Mouse (Mus musculus): Measurements from ENCODE around the gene Nup98. TPM values are rescaled to one million over a fixed set of nuclear protein-coding genes. Genes with fewer than 3 reads are reported as not detected.

Gene Nup98
- total RNA-seq, 4 experiments from 2014 or later, result 41.6 to 49.2 (median 45.3) TPM

DNA sequence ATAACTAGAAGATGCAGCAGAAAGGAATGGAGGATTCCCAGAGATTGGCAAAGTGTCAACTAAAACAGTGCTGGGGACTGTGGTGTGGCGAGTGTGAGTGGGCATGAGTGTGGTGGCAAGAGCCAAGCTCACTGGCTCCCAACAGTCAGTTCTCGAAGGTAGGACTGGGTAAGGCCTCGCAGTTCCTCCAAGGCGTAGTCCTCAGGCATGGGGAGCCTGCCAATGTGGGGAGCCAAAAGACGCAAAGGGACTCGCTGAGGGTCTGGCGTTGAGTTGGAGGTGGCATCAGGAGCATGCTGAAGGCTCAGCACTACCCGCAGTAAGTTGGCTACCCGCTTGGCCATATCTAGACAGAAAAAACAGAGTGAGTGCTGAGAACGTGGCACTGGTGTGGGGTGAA lies 89.7 kb downstream of the Nup98 start:
- DNase-seq (ENCODE audit: low spot score in 2 of 2), result no peak

DNA sequence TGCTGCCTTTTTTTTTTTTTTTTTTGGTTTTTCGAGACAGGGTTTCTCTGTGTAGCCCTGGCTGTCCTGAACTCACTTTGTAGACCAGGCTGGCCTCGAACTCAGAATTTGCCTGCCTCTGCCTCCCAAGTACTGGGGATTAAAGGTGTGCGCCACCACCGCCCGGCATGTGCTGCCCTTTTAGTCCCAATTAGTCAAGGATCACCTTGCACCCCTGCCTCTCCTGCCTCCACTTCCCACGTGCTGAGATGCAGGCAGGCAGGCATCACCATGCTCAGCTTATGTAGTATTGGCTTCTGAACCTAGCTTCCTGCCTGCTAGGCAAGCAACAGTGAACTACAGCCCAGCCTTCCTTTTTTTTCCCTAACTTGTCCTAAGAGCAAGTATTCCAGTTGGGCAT lies 92.6 kb downstream of the Nup98 start:
- no peak for DNase-seq (ENCODE audit: low spot score in 2 of 2)

DNA sequence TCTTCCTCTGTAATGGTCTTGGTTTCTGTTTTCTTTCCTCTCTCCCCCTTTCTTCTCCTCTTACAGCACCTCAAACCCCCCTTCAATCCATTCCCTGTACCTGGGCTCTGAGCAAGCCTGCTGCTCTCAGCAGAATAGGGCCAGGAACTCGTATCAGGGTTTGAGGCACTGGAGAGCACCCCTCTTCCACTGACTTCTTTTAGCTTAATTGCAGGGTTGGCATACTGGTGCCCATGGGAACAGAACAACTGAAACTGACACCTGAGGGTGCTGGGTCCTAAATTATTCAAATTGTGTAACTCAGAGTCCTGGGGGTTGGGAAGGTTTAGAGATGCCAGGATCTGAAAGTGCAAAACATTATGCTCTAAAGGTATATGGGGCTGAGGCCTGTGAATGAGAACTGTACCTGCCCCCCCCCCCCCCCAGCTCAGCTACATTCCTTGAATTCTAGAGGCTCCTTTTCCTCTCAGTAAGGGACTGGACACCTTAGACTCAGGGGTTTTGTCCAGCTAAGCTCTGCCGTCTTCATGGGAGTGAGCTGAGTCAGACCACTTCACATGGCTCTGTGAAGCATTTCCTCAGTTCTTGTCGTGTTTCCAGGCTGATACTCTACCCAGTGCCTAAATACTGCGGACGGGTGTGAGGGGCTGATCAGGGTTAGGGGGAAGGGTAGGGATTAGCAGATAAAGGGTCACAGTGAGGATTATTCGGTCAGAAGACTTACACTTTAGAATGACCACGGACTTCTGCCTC lies 93.2 kb downstream of the Nup98 start, which contains the start of gene Chrna10:
Gene Chrna10, minus strand, starts transcription at position 250 of the 753 bp plus-strand sequence.
- DNase-seq (ENCODE audit: low spot score in 2 of 2), result no peak

DNA sequence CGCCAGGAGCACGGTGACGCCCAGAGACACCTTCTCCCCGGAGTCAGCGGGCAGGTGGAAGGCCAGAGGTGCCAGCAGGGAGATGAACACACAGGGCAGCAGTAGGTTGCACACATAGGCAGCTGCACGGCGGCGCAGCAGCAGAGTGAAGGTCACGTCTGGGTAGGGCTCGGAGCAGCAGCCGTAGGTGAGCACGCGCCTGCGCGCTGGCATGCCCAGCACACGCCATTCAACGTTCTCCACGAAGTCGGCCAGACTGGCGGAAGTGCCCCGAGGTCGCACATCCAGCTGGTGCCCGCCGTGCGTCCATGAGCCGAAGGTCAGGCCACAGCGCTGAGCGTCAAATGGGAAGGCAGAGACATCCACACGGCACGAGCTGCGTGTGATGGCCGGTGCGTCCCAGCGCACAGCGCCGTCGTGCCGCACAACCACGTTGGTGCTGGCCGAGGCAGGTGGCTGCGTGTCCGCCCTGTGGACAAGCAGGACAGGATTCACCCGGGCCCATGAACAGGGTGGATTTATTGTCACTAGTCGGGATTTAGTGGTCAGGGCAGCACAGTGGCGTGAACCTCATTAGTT lies 96.7 kb downstream of the Nup98 start:
- no peak for DNase-seq (ENCODE audit: low spot score in 2 of 2)

DNA sequence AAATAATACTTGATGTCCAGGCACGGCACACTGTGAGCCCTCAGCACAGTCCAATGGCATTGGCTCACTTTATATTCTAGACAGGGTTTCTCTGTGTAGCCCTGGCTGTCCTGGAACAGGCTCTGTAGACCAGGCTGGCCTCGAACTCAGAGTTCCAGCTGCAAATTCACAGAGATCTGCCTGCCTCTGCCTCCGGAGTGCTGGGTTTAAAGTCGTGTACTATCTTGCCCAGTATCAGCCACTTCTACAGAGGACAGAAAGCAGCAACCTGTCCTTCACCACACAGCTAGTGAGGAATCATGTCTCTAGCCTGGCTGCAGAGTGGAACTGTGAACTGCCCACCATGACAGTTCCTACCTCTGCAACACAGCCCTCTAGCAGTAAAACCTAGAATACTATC lies 100.2 kb downstream of the Nup98 start:
- no peak for DNase-seq (ENCODE audit: low spot score in 2 of 2)

DNA sequence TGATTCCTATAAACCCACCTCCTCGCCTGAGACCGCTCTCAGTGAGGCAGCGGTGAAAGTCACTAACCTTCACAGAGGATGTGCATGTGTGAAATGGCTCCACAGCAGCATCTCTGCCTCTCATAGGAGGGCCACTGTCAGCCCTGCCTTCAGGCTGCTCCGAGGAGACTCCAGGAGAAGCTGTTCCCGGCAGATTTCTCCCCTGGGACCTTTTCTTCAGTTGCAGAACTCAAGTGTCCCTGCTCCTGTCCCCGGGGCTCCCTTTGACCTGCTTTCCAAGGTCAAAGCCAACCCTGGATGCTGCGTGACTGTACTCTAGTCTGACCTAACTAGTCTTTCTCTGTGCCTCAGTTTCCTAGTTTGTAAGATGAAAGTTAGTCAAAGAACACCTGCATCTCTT lies 100.8 kb downstream of the Nup98 start, which contains the start of gene Art5:
Gene Art5, minus strand, starts transcription at position 319 of the 400 bp plus-strand sequence.
- DNase-seq (ENCODE audit: low spot score in 2 of 2), result no peak

DNA sequence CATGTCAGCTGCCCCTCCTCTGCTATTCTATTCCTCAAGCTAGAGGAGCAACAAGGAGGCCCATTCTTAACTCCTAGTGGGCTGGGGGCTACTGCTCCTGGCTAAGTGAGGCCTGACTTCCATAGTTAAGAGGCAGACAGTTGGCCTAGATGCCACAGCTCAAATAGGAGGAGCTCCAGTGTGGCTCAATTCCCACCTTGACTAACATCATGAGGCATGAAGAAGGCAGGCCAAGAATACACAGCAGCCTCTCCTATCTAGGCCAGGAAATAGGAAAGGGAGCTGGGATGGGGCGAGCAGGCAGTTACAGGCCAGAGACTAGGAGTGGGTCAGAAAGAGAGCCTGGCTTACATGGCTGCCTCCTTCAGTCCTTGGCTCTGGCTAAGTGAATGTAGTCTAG lies 101.8 kb downstream of the Nup98 start:
- DNase-seq (ENCODE audit: low spot score in 2 of 2), result no peak

DNA sequence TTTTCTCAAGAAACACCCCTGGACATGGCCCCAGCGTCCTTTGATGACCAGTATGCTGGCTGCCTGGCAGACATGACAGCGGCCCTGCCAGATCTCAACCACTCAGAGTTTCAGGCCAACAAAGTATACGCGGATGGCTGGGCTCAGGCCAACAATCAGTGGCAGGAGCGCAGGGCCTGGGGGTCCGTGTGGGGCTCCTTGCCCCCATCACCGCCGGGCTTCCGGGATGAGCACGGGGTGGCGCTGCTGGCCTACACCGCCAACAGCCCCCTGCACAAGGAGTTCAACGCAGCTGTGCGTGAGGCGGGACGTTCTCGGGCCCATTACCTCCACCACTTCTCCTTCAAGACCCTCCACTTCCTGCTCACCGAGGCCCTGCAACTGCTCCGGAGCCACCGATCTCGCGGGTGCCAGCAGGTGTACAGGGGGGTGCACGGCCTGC lies 103.3 kb downstream of the Nup98 start:
- DNase-seq (ENCODE audit: low spot score in 2 of 2), result no peak

DNA sequence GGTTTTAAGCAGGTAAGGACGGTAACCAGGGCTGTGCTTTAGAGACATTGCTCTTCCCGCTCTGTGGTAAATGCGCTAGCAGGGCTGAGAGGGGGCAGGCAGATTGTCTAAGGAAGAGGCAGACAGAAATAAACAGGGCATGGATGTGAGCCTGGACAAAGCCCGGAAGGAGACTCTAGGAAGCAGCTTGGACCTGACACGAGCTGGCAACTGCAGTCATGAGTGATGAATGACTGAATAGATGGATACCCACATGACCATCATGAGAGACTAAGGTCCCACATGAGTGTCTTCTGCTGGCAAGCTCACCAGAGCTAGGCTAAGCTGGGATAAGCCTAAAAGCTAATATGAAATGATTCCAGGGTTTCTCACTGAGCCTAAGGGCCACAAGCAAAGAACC lies 105.8 kb downstream of the Nup98 start:
- no peak for DNase-seq (ENCODE audit: low spot score in 2 of 2)

DNA sequence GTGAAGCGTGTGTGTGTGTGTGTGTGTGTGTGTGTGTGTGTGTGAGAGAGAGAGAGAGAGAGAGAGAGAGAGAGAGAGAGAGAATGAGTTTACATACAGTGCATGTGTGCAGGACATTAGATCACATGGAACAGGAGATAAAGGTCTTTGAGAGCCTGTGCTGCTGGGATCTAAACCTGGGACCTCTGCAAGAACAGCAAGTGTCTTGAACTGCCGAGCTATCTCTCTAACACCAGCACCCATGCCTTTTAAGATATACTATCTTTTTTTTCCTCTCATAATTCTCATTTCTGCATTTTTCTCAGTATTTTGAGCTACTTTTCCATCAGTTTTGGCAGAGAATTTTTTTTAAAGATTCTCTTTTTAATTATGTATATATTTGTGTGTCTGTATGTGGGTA lies 106.4 kb downstream of the Nup98 start:
- no peak for DNase-seq (ENCODE audit: low spot score in 2 of 2)

DNA sequence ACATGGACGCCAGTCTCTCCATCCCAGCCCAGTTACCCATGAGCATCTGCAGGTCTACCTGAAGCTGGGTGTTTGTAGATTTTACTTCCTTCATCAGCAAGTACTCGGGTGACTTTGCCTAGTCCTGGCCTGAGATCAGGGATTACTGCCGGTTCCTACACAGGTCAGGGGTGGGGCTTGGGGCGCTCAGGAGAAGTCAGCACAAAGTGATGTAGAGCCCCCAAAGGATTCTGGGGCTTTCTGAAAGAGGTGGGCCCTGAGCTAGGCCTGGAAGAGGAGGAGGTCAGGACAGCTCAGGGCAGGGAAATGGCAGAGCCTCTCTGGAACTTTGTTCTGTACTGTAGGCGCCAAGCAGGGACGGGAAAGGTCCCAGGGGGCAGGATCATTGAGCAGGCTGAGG lies 107.3 kb downstream of the Nup98 start:
- DNase-seq (ENCODE audit: low spot score in 2 of 2), result no peak

DNA sequence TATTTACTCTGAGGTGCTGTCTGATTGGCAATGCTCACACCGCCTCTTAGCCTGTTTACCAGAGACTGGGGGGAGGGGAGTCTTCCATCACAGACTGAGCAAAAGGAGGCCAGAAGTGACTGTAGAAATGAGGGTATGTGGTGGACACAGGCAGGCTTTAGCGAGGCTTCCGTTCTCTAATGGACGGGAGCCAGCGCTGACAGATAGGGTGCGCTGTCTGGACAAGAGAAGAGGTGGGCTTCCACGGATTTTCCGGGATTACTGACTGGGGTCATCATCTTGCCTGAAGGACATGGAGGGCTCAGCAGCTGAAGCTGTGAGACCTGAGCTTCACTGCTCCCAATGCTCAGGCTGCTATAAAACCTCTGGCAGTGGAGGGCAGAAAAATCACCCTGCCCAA lies 107.7 kb downstream of the Nup98 start:
- DNase-seq (ENCODE audit: low spot score in 2 of 2), result no peak

DNA sequence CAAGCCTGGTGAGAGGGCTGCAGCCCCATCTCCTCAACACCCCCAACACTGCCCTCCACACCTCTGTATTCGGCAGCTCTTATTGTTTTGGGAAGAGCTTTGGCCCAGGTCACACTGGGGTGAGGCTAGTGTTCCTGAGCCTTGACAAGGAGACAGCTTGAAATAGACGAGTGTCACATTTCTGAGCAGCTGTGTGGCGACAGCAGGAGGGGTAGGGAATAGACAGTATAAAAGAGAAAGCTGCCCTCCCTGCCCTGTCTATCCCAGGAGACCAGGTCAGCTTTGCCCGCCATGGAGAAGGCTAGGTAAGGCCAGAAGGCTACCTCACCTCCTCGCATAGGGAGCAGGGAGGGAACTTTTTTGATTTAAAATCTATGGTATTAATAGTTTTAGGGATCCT lies 108.5 kb downstream of the Nup98 start, which contains the start of gene Art1:
Gene Art1, plus strand, starts transcription at position 257 of the 400 bp plus-strand sequence.
- no peak for DNase-seq (ENCODE audit: low spot score in 2 of 2)

DNA sequence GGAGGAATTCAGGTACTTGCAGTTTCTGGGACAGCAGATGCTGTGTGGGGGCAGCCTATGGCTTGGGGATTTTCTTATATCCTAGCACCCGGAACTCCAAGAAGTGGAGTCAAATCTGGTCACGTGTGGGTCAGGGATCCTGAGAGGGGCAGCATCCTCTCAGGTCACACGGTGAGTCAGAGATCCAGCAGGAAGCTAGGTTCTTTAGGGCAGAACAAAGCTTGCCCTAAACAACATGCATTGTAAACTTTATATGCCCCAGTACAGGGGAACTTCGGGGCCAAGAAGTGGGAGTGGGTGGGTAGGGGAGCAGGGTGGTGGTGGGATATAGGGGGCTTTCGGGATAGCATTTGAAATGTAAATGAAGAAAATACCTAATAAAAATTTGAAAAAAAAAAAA lies 109.1 kb downstream of the Nup98 start:
- DNase-seq (ENCODE audit: low spot score in 2 of 2), result no peak

DNA sequence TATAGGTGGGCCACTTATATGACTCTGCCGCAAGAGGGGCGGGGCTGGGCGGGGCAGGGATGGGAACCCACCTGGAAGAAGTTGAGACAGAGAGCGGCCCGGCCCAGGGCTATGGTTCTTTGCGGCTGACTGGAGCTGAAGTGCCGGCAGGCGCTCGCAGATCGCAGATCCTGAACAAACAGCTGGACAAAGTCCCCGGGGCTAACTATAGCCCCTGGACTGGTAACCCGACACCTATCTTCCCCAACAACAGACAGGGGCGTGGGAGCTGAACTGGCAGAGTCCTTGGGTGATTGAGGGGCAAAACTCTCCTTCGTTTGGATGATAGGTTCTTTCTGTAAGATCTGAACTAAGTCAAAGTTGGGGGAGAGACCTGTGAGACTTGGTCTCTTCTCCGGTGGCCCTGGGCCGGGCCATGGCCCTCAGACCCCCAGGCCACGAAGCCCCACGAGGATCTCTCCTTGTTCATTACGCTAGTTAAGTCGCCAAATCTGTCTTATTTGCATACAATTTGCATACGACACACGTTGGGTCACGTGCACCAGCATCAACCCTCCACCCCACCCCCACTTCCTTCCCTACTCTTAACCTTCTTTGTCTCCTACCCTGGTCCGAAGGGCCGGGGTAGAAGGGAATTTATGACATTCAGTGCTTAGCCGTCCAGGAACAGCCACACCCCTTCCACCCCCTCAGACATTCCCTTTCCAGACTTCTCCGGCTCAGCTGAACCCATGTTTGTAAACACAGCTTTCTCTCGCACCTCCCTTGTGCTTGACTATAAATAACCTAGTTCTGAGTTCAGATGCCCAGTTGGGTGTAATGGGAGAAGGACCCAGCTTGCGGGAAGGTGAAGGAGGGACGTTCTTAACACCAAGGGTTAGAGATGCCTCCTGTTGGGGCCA lies 110.0 kb downstream of the Nup98 start:
- DNase-seq (ENCODE audit: low spot score in 2 of 2), result no peak

DNA sequence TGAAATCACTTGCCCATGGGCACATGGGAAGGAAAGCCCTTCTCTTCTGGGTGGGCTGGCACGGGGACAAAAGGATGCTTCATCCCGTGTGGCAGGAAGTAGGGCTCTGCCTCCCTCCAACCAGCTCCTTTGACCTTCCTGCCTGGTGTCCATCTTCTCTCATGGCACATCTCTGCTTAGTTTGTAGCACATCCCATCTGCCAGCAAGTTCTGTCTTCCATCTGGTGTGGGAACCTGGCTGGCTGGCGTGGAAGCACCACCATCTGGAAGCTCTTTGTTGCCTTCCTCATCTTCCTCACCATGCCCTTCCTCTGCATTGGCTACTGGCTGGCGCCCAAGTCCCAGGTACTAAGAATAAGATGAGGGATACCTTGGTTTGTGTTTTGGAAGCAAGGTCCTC lies 122.6 kb downstream of the Nup98 start:
- DNase-seq (ENCODE audit: low spot score in 2 of 2), result peak; percentile 27 to 39

DNA sequence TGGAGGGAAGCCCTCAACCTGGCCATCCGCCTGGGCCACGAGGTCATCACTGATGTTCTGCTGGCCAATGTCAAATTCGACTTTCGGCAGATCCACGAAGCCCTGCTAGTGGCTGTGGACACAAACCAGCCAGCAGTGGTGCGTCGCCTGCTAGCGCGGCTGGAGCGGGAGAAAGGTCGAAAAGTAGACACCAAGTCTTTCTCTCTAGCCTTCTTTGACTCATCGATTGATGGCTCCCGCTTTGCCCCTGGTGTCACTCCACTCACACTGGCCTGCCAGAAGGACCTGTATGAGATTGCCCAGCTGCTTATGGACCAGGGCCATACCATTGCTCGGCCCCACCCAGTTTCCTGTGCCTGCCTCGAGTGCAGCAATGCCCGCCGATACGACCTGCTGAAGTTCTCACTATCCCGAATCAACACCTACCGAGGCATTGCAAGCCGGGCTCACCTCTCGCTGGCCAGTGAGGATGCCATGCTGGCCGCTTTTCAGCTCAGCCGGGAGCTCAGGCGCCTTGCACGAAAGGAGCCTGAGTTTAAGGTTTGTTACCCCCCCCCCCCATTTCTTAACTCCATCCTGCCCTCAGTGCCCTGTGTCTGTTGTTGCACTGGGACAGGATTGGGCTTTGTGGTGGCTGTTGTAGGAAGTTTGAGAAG lies 125.8 kb downstream of the Nup98 start:
- DNase-seq (ENCODE audit: low spot score in 2 of 2), result no peak

DNA sequence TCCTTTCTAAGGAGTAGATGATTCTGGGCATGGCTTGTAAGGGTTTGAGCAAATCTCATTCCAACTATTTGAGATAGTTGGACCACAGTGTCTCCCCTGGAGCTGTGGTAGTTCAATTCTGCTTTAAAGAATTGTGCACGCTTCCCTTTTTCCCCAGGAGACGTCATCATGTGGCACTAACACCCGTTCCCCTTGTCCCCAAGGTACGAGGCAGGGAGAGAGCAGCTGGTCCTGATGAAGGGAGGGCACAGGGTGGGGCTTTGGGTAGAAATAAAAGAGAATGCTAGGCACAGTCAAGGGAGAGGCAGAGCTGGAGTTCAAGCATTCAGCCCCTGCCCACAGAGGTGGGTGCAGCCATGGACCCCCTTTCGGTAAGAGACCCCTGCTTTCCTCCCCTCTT lies 127.2 kb downstream of the Nup98 start, which contains the start of gene Trpc2:
Gene Trpc2, plus strand, starts transcription at position 301 of the 400 bp plus-strand sequence.
- DNase-seq (ENCODE audit: low spot score in 2 of 2), result no peak

DNA sequence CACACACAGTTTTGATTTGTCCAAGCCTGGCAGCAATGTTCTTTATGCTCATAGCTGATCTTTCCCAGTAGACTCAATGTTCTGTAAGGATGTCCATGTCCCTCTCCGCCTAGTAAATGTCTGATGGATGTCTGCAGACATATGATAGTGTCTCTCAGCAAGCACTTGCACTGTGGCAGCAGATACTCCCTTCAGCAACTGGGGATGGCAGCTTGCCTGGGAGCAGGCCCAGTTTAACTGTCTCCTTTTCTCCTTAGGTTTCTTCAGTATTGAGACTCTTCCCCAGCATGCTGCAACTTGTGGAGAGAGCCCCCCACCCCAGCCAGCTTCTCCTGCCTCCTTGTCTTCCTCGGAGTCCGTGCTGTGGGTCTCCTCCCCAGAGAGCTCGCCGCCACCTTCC lies 128.2 kb downstream of the Nup98 start:
- no peak for DNase-seq (ENCODE audit: low spot score in 2 of 2)

DNA sequence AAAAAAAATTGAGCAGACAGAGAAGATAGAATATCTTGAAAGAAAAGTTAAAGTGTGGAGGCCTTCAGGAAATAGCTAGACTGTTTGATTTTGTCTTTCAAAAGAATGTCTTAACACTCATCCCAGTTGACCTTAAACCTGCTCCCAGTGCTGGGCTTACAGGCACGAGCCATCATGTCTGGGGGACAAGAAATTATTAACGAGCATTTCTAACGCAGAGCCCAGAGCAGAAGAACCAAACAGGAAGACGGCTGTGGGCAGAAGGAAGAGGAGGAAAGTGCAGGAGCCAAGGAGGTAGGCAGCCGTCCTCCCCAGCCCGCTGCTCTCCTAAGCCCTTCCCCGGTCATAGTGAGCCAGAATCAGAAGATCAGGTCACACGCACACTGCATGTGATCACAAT lies 129.7 kb downstream of the Nup98 start:
- no peak for DNase-seq (ENCODE audit: low spot score in 2 of 2)

DNA sequence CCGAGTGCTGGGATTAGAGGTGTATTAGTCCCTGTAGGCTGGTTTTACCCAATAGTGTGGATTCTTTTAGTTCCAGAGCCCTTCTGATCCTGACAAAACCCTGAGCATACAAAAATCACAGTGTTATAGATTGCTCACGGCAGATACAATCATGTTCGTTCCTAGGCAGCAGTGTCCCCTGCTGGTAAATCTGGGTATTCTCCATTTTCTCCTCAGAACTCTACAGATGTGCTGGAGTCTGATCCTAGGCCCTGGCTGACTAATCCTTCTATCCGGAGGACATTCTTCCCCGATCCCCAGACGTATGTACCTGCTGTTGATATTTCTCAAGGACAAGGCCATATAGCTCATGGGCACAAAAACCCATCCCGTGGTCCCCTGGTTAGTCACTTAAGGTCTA lies 131.5 kb downstream of the Nup98 start:
- peak in 1 of 2 experiments; percentile 31 for DNase-seq (ENCODE audit: low spot score in 2 of 2)
